Mouse (Mus musculus) cortical plate, adult 2 months (tissue): ENCODE measurements around the gene Lpin3.

ENCODE experiments used
- CTCF ChIP-seq: fragments of 200-500 bp; IDR thresholded peaks from 2 replicates; pipeline ENCODE4 v1.5.1; 2011; ENCODE audit warnings: mild to moderate bottlenecking, control low read depth, low read length; ENCODE audit not compliant: insufficient read depth; ENCODE audit errors: extremely low read depth
- POLR2A ChIP-seq: fragments of 200-500 bp; IDR thresholded peaks from 2 replicates; pipeline ENCODE4 v1.6.1; 2011; ENCODE audit warnings: mild to moderate bottlenecking, low read length, control low read depth; ENCODE audit not compliant: insufficient read depth; ENCODE audit errors: extremely low read depth

DNA sequence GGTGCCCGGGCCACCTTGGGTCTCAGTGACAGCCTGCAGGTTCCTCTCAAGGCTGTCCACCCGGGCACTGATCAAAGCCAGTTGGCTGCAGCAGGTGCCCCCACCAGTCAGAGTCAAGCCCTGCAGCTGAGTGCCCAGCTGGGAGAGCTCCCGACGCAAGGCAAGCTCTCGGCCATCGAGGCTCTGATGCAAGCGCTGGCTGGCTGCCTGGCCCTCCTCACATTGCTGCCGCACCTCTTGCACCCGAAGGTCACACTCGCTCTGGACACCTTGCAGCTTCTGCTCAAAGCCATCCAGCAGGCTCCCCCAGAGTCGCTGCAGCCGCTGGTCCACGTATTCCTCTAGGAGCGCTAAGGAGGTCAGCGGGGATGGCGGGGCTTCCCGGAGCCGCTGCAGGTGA, 28.1 kb downstream of the Lpin3 start:
- no peak for TF ChIP-seq CTCF
- no peak for TF ChIP-seq POLR2A
